Mouse (Mus musculus) heart, adult 2 months (tissue): ENCODE measurements at regions not wholly inside any gene's neighbourhood (a gene's known extent, or its start where the extent isn't known, plus 50 kb on each side); places are given as distances from the start of the nearest gene placed in this dataset.

ENCODE experiments used
- CTCF ChIP-seq: fragments of 200-600 bp; IDR thresholded peaks from 2 replicates; pipeline ENCODE4 v1.8.1; 2022; ENCODE audit warnings: antibody characterized with exemption, mild to moderate bottlenecking, moderate library complexity
- POLR2A ChIP-seq: fragments of 200-500 bp; IDR thresholded peaks from 2 replicates; pipeline ENCODE4 v1.6.1; 2011; ENCODE audit warnings: mild to moderate bottlenecking, low read depth, low read length, control low read depth; ENCODE audit not compliant: insufficient read depth

DNA sequence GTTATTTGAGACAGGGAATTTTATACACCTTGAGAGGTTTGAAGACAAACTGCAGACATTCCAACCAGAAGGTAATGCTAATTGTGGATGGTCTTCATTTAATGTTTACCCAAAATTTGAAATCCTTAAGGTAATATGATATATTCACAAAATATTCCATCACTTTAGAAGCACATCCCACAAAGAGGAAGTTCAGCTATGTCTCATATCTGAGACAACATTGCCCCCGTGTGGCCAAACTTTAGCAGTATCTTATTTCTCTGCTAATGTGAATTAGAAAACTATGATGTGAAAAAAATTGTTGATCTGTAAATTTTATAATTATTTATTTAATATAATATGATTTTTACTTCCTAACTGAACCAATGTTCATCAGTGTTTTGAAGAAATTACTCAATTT, 177.9 kb downstream of the Amy2a5 start:
- peak; percentile 67 for TF ChIP-seq CTCF
- TF ChIP-seq POLR2A, result no peak
